ENCODE assay signal across 30 mouse cellular contexts in genomic region chr17:29499511-29499910, GRCm38 (mm10). TPM values are rescaled to one million over a fixed set of nuclear protein-coding genes. Genes with fewer than 3 reads are reported as not detected.
DNase-seq lines count a peak whose midpoint lies in the region; ATAC-seq lines count a peak whose summit lies in the region.
"Had no signal": no experiment of that assay in that cellular context is flagged by ENCODE, and none has a peak within 500 bp of the region (broad histone marks: within the 10 kb centered on the region; RNA-seq: fewer than 3 reads in every experiment).

No protein-coding gene starts in this region.

- H3K4me3 ChIP-seq in midbrain, embryonic 10.5 days, result no peak overlapping the region
- no peak overlapping the region for H3K4me3 ChIP-seq in midbrain, embryonic 16.5 days (ENCODE audit: low read depth, low read length)
- H3K4me3 ChIP-seq in liver, embryonic 12.5 days, result peak overlapping the region; percentile 32
- H3K4me3 ChIP-seq: heart, embryonic 12.5 days; hindbrain, embryonic 15.5 days; kidney, embryonic 15.5 days; limb, embryonic 10.5 days had no signal

- H3K27ac ChIP-seq in midbrain, embryonic 10.5 days (replicated peaks), result peak overlapping the region; percentile 7; the same call in 1 of the 2 replicates
- no peak overlapping the region for H3K27ac ChIP-seq in midbrain, embryonic 16.5 days (ENCODE audit: low read length)
- peak overlapping the region; percentile 100 for H3K27ac ChIP-seq in liver, embryonic 12.5 days
- H3K27ac ChIP-seq: hindbrain, embryonic 15.5 days; kidney, embryonic 15.5 days had no signal

- H3K9ac ChIP-seq in midbrain, embryonic 16.5 days (ENCODE audit: low read depth, low read length), result no peak overlapping the region
- H3K9ac ChIP-seq in liver, embryonic 12.5 days, result peak overlapping the region; percentile 84
- H3K9ac ChIP-seq: heart, embryonic 12.5 days; hindbrain, embryonic 15.5 days; kidney, embryonic 15.5 days had no signal

- H3K27me3 ChIP-seq in midbrain, embryonic 10.5 days (ENCODE audit: low read depth, poor library complexity, severe bottlenecking), result peaks cover 16% of the 10 kb centered on the region
- no peaks in the 10 kb centered on the region for H3K27me3 ChIP-seq in midbrain, embryonic 16.5 days (ENCODE audit: control insufficient read depth, insufficient read depth, low read depth, low read length)
- H3K27me3 ChIP-seq in liver, embryonic 12.5 days (replicated peaks), result no peaks in the 10 kb centered on the region
- H3K27me3 ChIP-seq: heart, embryonic 12.5 days; hindbrain, embryonic 15.5 days; kidney, embryonic 15.5 days had no signal

- ATAC-seq in CD4-positive, CD25-positive, alpha-beta regulatory T cell, adult 4 months, result no peak
- no peak for ATAC-seq in midbrain, embryonic 16.5 days
- ATAC-seq in liver, embryonic 12.5 days, result peak; percentile 67
- ATAC-seq: forebrain, embryonic 16.5 days; intestine, embryonic 16.5 days had no signal

- H3K4me1 ChIP-seq in midbrain, embryonic 10.5 days, result peaks cover 14% of the 10 kb centered on the region
- no peaks in the 10 kb centered on the region for H3K4me1 ChIP-seq in midbrain, embryonic 16.5 days (ENCODE audit: control insufficient read depth, insufficient read depth, low read length)
- peaks cover 88% of the 10 kb centered on the region for H3K4me1 ChIP-seq in liver, embryonic 12.5 days

- peaks cover 16% of the 10 kb centered on the region for H3K36me3 ChIP-seq in midbrain, embryonic 10.5 days
- H3K36me3 ChIP-seq in midbrain, embryonic 16.5 days (ENCODE audit: control insufficient read depth, insufficient read depth, low read length), result peaks cover 2% of the 10 kb centered on the region; the same call in 1 of the 2 replicates
- peaks cover 23% of the 10 kb centered on the region for H3K36me3 ChIP-seq in liver, embryonic 12.5 days

- 75% methylated on average over 6 of the region's 6 CpGs for WGBS in midbrain, embryonic 10.5 days
- WGBS in midbrain, embryonic 16.5 days, result 83% methylated on average over 6 of the region's 6 CpGs
- WGBS in liver, embryonic 12.5 days (ENCODE audit: insufficient replicate concordance), result 24% methylated on average over 6 of the region's 6 CpGs

- H3K9me3 ChIP-seq in midbrain, embryonic 10.5 days (replicated peaks), result no peaks in the 10 kb centered on the region
- H3K9me3 ChIP-seq in midbrain, embryonic 16.5 days (replicated peaks; ENCODE audit: control insufficient read depth, low read length, poor library complexity, severe bottlenecking), result no peaks in the 10 kb centered on the region
- no peaks in the 10 kb centered on the region for H3K9me3 ChIP-seq in liver, embryonic 12.5 days (replicated peaks)
- H3K9me3 ChIP-seq: heart, embryonic 12.5 days; hindbrain, embryonic 15.5 days; kidney, embryonic 15.5 days; limb, embryonic 10.5 days had no signal

- DNase-seq in CD4-positive, CD25-positive, alpha-beta regulatory T cell, adult 2 months (ENCODE audit: low read depth, low spot score), result peak; percentile 32
- no peak for DNase-seq in midbrain, embryonic 10.5 days (ENCODE audit: low spot score)
- DNase-seq in layer of hippocampus, postnatal 36 days, result no peak
- DNase-seq in lung, postnatal 4 days, result no peak
- DNase-seq in right cerebral cortex, adult 2 months (ENCODE audit: low spot score in 2 of 2), result no peak
- DNase-seq: adrenal gland, adult 2 months; cerebellum, postnatal 25 days; gastrocnemius, postnatal 36 days; heart, postnatal 36 days; kidney, postnatal 4 days; layer of hippocampus, adult 9-11 months; lung, adult 2 months; right cerebral cortex, postnatal 25 days had no signal

- H3K4me2 ChIP-seq in midbrain, embryonic 16.5 days (ENCODE audit: low read length), result no peak overlapping the region
- peak overlapping the region; percentile 67 for H3K4me2 ChIP-seq in liver, embryonic 12.5 days
- H3K4me2 ChIP-seq: heart, embryonic 12.5 days; hindbrain, embryonic 15.5 days; kidney, embryonic 15.5 days had no signal

RNA-seq across cellular contexts. Expression of gene Pim1, which starts 9.0 kb away (rescaled TPM):
- polyA plus RNA-seq in CD4-positive, CD25-positive, alpha-beta regulatory T cell, adult 4 months (2017; shearing (Covaris generic)), result 100 to 1,000 TPM; 484 to 510 TPM
- 27.2 and 33.8 TPM in 2 replicates for polyA plus RNA-seq in midbrain, embryonic 10.5 days (2016; fragmentation: Nextera tagmentation; extraction: Ambion mirVana)
- 7.3 and 7.6 TPM in 2 replicates for polyA plus RNA-seq in midbrain, embryonic 16.5 days (2015; fragmentation: Nextera tagmentation; extraction: Ambion mirVana)
- 112 and 114 TPM in 2 replicates for polyA plus RNA-seq in liver, embryonic 12.5 days (2016; fragmentation: Nextera tagmentation; extraction: Ambion mirVana)
- total RNA-seq in layer of hippocampus, postnatal 36 days (2021), result 1 to 10 TPM; 3.7 to 5.9 TPM

RNA-seq across cellular contexts. Expression of gene Gm17657, which starts 49.9 kb away (rescaled TPM):
- polyA plus RNA-seq in CD4-positive, CD25-positive, alpha-beta regulatory T cell, adult 4 months (2017; shearing (Covaris generic)), result not detected
- polyA plus RNA-seq in midbrain, embryonic 10.5 days (2016; fragmentation: Nextera tagmentation; extraction: Ambion mirVana), result not detected in 2 replicates
- polyA plus RNA-seq in midbrain, embryonic 16.5 days (2015; fragmentation: Nextera tagmentation; extraction: Ambion mirVana), result not detected in 2 replicates
- not detected in 2 replicates for polyA plus RNA-seq in liver, embryonic 12.5 days (2016; fragmentation: Nextera tagmentation; extraction: Ambion mirVana)
- total RNA-seq in layer of hippocampus, postnatal 36 days (2021), result not detected
- total RNA-seq: adrenal gland, adult 2 months; gastrocnemius, postnatal 36 days; heart, postnatal 36 days; left cerebral cortex, adult 8-10 months; megakaryocyte-erythroid progenitor cell, adult 5-6 weeks; midbrain, postnatal 0 days; neutrophil, adult 5-6 weeks had no signal
- polyA plus RNA-seq: adrenal gland, adult 2 months; embryonic facial prominence, embryonic 11.5 days; forebrain, embryonic 16.5 days; heart, embryonic 12.5 days; hindbrain, embryonic 15.5 days; intestine, embryonic 16.5 days; kidney, embryonic 15.5 days; limb, embryonic 10.5 days; lung, adult 2 months; midbrain, postnatal 0 days; spleen, adult 2 months; stomach, embryonic 16.5 days; thymus, postnatal 0 days had no signal

RNA-seq across cellular contexts. Expression of gene Tbc1d22b, which starts 50.1 kb away (rescaled TPM):
- polyA plus RNA-seq in CD4-positive, CD25-positive, alpha-beta regulatory T cell, adult 4 months (2017; shearing (Covaris generic)), result 10 to 100 TPM in 1 of 2 experiments, 1 to 10 TPM in 1; 9.5 to 11.2 TPM
- polyA plus RNA-seq in midbrain, embryonic 10.5 days (2016; fragmentation: Nextera tagmentation; extraction: Ambion mirVana), result 18.8 and 19.9 TPM in 2 replicates
- polyA plus RNA-seq in midbrain, embryonic 16.5 days (2015; fragmentation: Nextera tagmentation; extraction: Ambion mirVana), result 29.5 and 32.2 TPM in 2 replicates
- 7.4 and 7.9 TPM in 2 replicates for polyA plus RNA-seq in liver, embryonic 12.5 days (2016; fragmentation: Nextera tagmentation; extraction: Ambion mirVana)
- total RNA-seq in layer of hippocampus, postnatal 36 days (2021), result 10 to 100 TPM; 42.7 to 45.8 TPM

RNA-seq across cellular contexts. Expression of gene Tmem217, which starts 52.7 kb away (rescaled TPM):
- under 1 TPM in 1 of 2 experiments, not detected in 1; 0.62 TPM for polyA plus RNA-seq in CD4-positive, CD25-positive, alpha-beta regulatory T cell, adult 4 months (2017; shearing (Covaris generic))
- 1.1 and 1.3 TPM in 2 replicates for polyA plus RNA-seq in midbrain, embryonic 10.5 days (2016; fragmentation: Nextera tagmentation; extraction: Ambion mirVana)
- polyA plus RNA-seq in midbrain, embryonic 16.5 days (2015; fragmentation: Nextera tagmentation; extraction: Ambion mirVana), result 0.89 and 1.3 TPM in 2 replicates
- 0.67 and 0.68 TPM in 2 replicates for polyA plus RNA-seq in liver, embryonic 12.5 days (2016; fragmentation: Nextera tagmentation; extraction: Ambion mirVana)
- not detected for total RNA-seq in layer of hippocampus, postnatal 36 days (2021)
- total RNA-seq: adrenal gland, adult 2 months; gastrocnemius, postnatal 36 days; heart, postnatal 36 days; left cerebral cortex, adult 8-10 months; megakaryocyte-erythroid progenitor cell, adult 5-6 weeks; midbrain, postnatal 0 days; neutrophil, adult 5-6 weeks had no signal
- polyA plus RNA-seq: spleen, adult 2 months had no signal
